In genomic region chr4:150910164-150910951, GRCm38 (mm10) we compare ENCODE assay signal across 8 mouse cellular contexts. TPM values are rescaled to one million over a fixed set of nuclear protein-coding genes. Genes with fewer than 3 reads are reported as not detected.
DNase-seq lines count a peak whose midpoint lies in the region; ATAC-seq and TF ChIP-seq lines count a peak whose summit lies in the region.

No protein-coding gene starts in this region.

- peaks cover 14% of the 10 kb centered on the region for H3K4me1 ChIP-seq in thymus, adult 2 months (replicated peaks; ENCODE audit: control insufficient read depth, insufficient read depth, low read length)
- peaks cover 27% of the 10 kb centered on the region for H3K4me1 ChIP-seq in liver, embryonic 11.5 days (replicated peaks; ENCODE audit: control insufficient read depth, insufficient read depth, low read length)

- no peaks in the 10 kb centered on the region; the same call in 1 of the 2 replicates for H3K36me3 ChIP-seq in thymus, adult 2 months (ENCODE audit: control insufficient read depth, insufficient read depth, low read length)
- peaks cover 4% of the 10 kb centered on the region for H3K36me3 ChIP-seq in liver, embryonic 11.5 days (ENCODE audit: control insufficient read depth, insufficient read depth, low read length)

- H3K4me2 ChIP-seq in liver, embryonic 11.5 days = peak overlapping the region; percentile 55

- H3K27me3 ChIP-seq in thymus, adult 2 months (ENCODE audit: control insufficient read depth, insufficient read depth, low read length) = no peaks in the 10 kb centered on the region
- no peaks in the 10 kb centered on the region for H3K27me3 ChIP-seq in liver, embryonic 11.5 days (replicated peaks; ENCODE audit: control insufficient read depth, insufficient read depth, low read length)

- 95% methylated on average over 19 of the region's 19 CpGs for WGBS in thymus, adult 2 months
- 80% methylated on average over 19 of the region's 19 CpGs for WGBS in liver, embryonic 11.5 days

- H3K27ac ChIP-seq in thymus, adult 2 months (ENCODE audit: control insufficient read depth, insufficient read depth, low read length) = peak overlapping the region; percentile 36
- peak overlapping the region; percentile 79 for H3K27ac ChIP-seq in liver, embryonic 11.5 days (ENCODE audit: low read depth, low read length)

- DNase-seq in cerebellum, adult 9-10 months = peak; percentile 61
- no peak for DNase-seq in cerebellum, postnatal 25 days
- DNase-seq in thymus, adult 2 months = no peak
- DNase-seq in thymus, postnatal 10 days (ENCODE audit: low spot score in 2 of 2) = no peak
- DNase-seq in liver, embryonic 11.5 days (ENCODE audit: low spot score) = no peak
- no peak for DNase-seq in frontal cortex, postnatal 36 days (ENCODE audit: low spot score in 2 of 2)
- no peak for DNase-seq in right cerebral cortex, postnatal 4 days
- DNase-seq in right cerebral cortex, adult 2 months (ENCODE audit: low spot score in 2 of 2) = no peak

- ATAC-seq in liver, embryonic 11.5 days (replicated peaks; ENCODE audit: low FRiP score) = no peak

- peak overlapping the region; percentile 53 for H3K9ac ChIP-seq in liver, embryonic 11.5 days (ENCODE audit: low read depth, low read length)

- no peak for TF ChIP-seq CTCF in thymus, adult 2 months (IDR thresholded peaks at IDR 0.05; ENCODE audit: borderline replicate concordance, control insufficient read depth, extremely low read depth, insufficient read depth, low read length, poor library complexity)

- H3K9me3 ChIP-seq in liver, embryonic 11.5 days (ENCODE audit: control insufficient read depth, low read length) = no peaks in the 10 kb centered on the region

- H3K4me3 ChIP-seq in thymus, adult 2 months (ENCODE audit: control insufficient read depth, insufficient read depth, low read length) = no peak overlapping the region
- peak overlapping the region; percentile 85; the same call in 1 of the 2 replicates for H3K4me3 ChIP-seq in liver, embryonic 11.5 days (ENCODE audit: low read depth, low read length)

- TF ChIP-seq POLR2A in thymus, adult 2 months (IDR thresholded peaks at IDR 0.05; ENCODE audit: control insufficient read depth, extremely low read depth, insufficient read depth, low read length, poor library complexity) = no peak

RNA-seq across cellular contexts. Expression of gene Park7, which starts 3.9 kb away (rescaled TPM):
- 128 and 138 TPM in 2 replicates for polyA plus RNA-seq in thymus, adult 2 months (2012; rRNA removed)
- 526 and 535 TPM in 2 replicates for polyA plus RNA-seq in liver, embryonic 11.5 days (2014; fragmentation: Nextera tagmentation; extraction: Ambion mirVana)

RNA-seq across cellular contexts. Expression of gene Tnfrsf9, which starts 4.0 kb away (rescaled TPM):
- 13.4 and 13.5 TPM in 2 replicates for polyA plus RNA-seq in thymus, adult 2 months (2012; rRNA removed)
- 0.21 and 0.26 TPM in 2 replicates for polyA plus RNA-seq in liver, embryonic 11.5 days (2014; fragmentation: Nextera tagmentation; extraction: Ambion mirVana)

RNA-seq across cellular contexts. Expression of gene Errfi1, which starts 56.6 kb away (rescaled TPM):
- 12.4 and 17.2 TPM in 2 replicates for polyA plus RNA-seq in thymus, adult 2 months (2012; rRNA removed)
- polyA plus RNA-seq in liver, embryonic 11.5 days (2014; fragmentation: Nextera tagmentation; extraction: Ambion mirVana) = 26.2 and 27.7 TPM in 2 replicates

Comparison
In these comparisons a context has a peak if more than half of its experiments do, and no peak if none do; other contexts are left out.
1. RNA of gene Tnfrsf9, which starts 4.0 kb away (polyA plus RNA-seq): 13.4 to 13.5 TPM in thymus, adult 2 months; 0.21 to 0.26 TPM in liver, embryonic 11.5 days; every median in the first group is over 10 times any median in the second.